Mouse (Mus musculus): ENCODE results near the gene Ankrd40. TPM values are rescaled to one million over a fixed set of nuclear protein-coding genes. Genes with fewer than 3 reads are reported as not detected.
A peak's percentile ranks its signal among the peaks of the same experiment; 100 is the strongest.

Ankrd40 gene
- polyA plus RNA-seq, 1 experiment from 2014 or later, result 8.6 TPM

- no peaks in the 10 kb centered on the region for H3K27me3 ChIP-seq (replicated peaks; ENCODE audit: control insufficient read depth, insufficient read depth, low read length)
- no peak for ATAC-seq
- WGBS, result 79% methylated on average over 8 of the region's 8 CpGs
- no peak overlapping the region for H3K4me2 ChIP-seq (ENCODE audit: low read length)
- H3K4me3 ChIP-seq (replicated peaks; ENCODE audit: low read length), result no peak overlapping the region
- no peak overlapping the region for H3K27ac ChIP-seq (ENCODE audit: low read length)
- H3K4me1 ChIP-seq (replicated peaks; ENCODE audit: control insufficient read depth, insufficient read depth, low read length), result peaks cover 15% of the 10 kb centered on the region
- peaks cover 14% of the 10 kb centered on the region for H3K36me3 ChIP-seq (ENCODE audit: control insufficient read depth, insufficient read depth)
- H3K9me3 ChIP-seq (ENCODE audit: control insufficient read depth, low read length), result no peaks in the 10 kb centered on the region
- no peak overlapping the region for H3K9ac ChIP-seq (replicated peaks; ENCODE audit: low read depth, low read length)
Measured at GRCm38 (mm10) chr11:94334386-94334968, 6.7 kb downstream of the Ankrd40 start.

- Histone ChIP-seq H3K4me3 (replicated peaks; ENCODE audit: low read length) (no peak overlapping the region), H3K9me3 (ENCODE audit: control insufficient read depth, low read length) (no peaks in the 10 kb centered on the region), H3K4me2 (ENCODE audit: low read length) (no peak overlapping the region), H3K36me3 (ENCODE audit: control insufficient read depth, insufficient read depth) (peaks cover 16% of the 10 kb centered on the region), H3K27ac (ENCODE audit: low read length) (no peak overlapping the region), H3K4me1 (replicated peaks; ENCODE audit: control insufficient read depth, insufficient read depth, low read length) (peaks cover 10% of the 10 kb centered on the region), H3K27me3 (replicated peaks; ENCODE audit: control insufficient read depth, insufficient read depth, low read length) (no peaks in the 10 kb centered on the region), H3K9ac (replicated peaks; ENCODE audit: low read depth, low read length) (no peak overlapping the region)
- ATAC-seq, result no peak
Measured at GRCm38 (mm10) chr11:94336551-94336950, 8.8 kb downstream of the Ankrd40 start.

GRCm38 (mm10) chr11:94338347-94338746 is 10.5 kb downstream of the Ankrd40 start:
- no peak overlapping the region for H3K4me3 ChIP-seq (replicated peaks; ENCODE audit: low read length)
- H3K27me3 ChIP-seq (replicated peaks; ENCODE audit: control insufficient read depth, insufficient read depth, low read length), result no peaks in the 10 kb centered on the region
- ATAC-seq, result no peak
- no peak overlapping the region for H3K9ac ChIP-seq (replicated peaks; ENCODE audit: low read depth, low read length)
- H3K27ac ChIP-seq (ENCODE audit: low read length), result no peak overlapping the region
- H3K9me3 ChIP-seq (ENCODE audit: control insufficient read depth, low read length), result no peaks in the 10 kb centered on the region
- H3K4me1 ChIP-seq (replicated peaks; ENCODE audit: control insufficient read depth, insufficient read depth, low read length), result peaks cover 16% of the 10 kb centered on the region
- 91% methylated on average over 2 of the region's 2 CpGs for WGBS
- H3K4me2 ChIP-seq (ENCODE audit: low read length), result no peak overlapping the region
- H3K36me3 ChIP-seq (ENCODE audit: control insufficient read depth, insufficient read depth), result peaks cover 16% of the 10 kb centered on the region

GRCm38 (mm10) chr11:94339732-94340585 is 12.2 kb downstream of the Ankrd40 start:
- Histone ChIP-seq H3K9ac (replicated peaks; ENCODE audit: low read depth, low read length) (no peak overlapping the region), H3K36me3 (ENCODE audit: control insufficient read depth, insufficient read depth) (peaks cover 14% of the 10 kb centered on the region), H3K4me3 (replicated peaks; ENCODE audit: low read length) (no peak overlapping the region), H3K9me3 (ENCODE audit: control insufficient read depth, low read length) (no peaks in the 10 kb centered on the region), H3K4me2 (ENCODE audit: low read length) (no peak overlapping the region), H3K4me1 (replicated peaks; ENCODE audit: control insufficient read depth, insufficient read depth, low read length) (peaks cover 25% of the 10 kb centered on the region), H3K27ac (ENCODE audit: low read length) (no peak overlapping the region), H3K27me3 (replicated peaks; ENCODE audit: control insufficient read depth, insufficient read depth, low read length) (no peaks in the 10 kb centered on the region)
- 52% methylated on average over 18 of the region's 18 CpGs for WGBS
- ATAC-seq, result peak; percentile 88

- ATAC-seq, result no peak
- H3K9me3 ChIP-seq (ENCODE audit: control insufficient read depth, low read length), result no peaks in the 10 kb centered on the region
- H3K4me1 ChIP-seq (replicated peaks; ENCODE audit: control insufficient read depth, insufficient read depth, low read length), result peaks cover 25% of the 10 kb centered on the region
- H3K4me2 ChIP-seq (ENCODE audit: low read length), result no peak overlapping the region
- H3K9ac ChIP-seq (replicated peaks; ENCODE audit: low read depth, low read length), result no peak overlapping the region
- no peak overlapping the region for H3K4me3 ChIP-seq (replicated peaks; ENCODE audit: low read length)
- WGBS, result 67% methylated on average over 10 of the region's 10 CpGs
- H3K27ac ChIP-seq (ENCODE audit: low read length), result no peak overlapping the region
- H3K27me3 ChIP-seq (replicated peaks; ENCODE audit: control insufficient read depth, insufficient read depth, low read length), result no peaks in the 10 kb centered on the region
- H3K36me3 ChIP-seq (ENCODE audit: control insufficient read depth, insufficient read depth), result peaks cover 11% of the 10 kb centered on the region
Measured at GRCm38 (mm10) chr11:94340948-94341933, 13.4 kb downstream of the Ankrd40 start.

GRCm38 (mm10) chr11:94342114-94342905 is 14.5 kb downstream of the Ankrd40 start:
- 20% methylated on average over 13 of the region's 13 CpGs for WGBS
- Histone ChIP-seq H3K4me3 (replicated peaks; ENCODE audit: low read length) (no peak overlapping the region), H3K4me1 (replicated peaks; ENCODE audit: control insufficient read depth, insufficient read depth, low read length) (peaks cover 25% of the 10 kb centered on the region), H3K9me3 (ENCODE audit: control insufficient read depth, low read length) (no peaks in the 10 kb centered on the region), H3K27ac (ENCODE audit: low read length) (no peak overlapping the region), H3K27me3 (replicated peaks; ENCODE audit: control insufficient read depth, insufficient read depth, low read length) (no peaks in the 10 kb centered on the region), H3K9ac (replicated peaks; ENCODE audit: low read depth, low read length) (no peak overlapping the region), H3K4me2 (ENCODE audit: low read length) (no peak overlapping the region), H3K36me3 (ENCODE audit: control insufficient read depth, insufficient read depth) (peaks cover 11% of the 10 kb centered on the region)
- no peak for ATAC-seq

GRCm38 (mm10) chr11:94343955-94344358 is 16.2 kb downstream of the Ankrd40 start:
- peak; percentile 39; the same call in 1 of the 2 replicates for ATAC-seq
- 8% methylated on average over 5 of the region's 5 CpGs for WGBS
- H3K36me3 ChIP-seq (ENCODE audit: control insufficient read depth, insufficient read depth), result peaks cover 5% of the 10 kb centered on the region
- H3K4me2 ChIP-seq (ENCODE audit: low read length), result no peak overlapping the region
- H3K9me3 ChIP-seq (ENCODE audit: control insufficient read depth, low read length), result no peaks in the 10 kb centered on the region
- peak overlapping the region; percentile 23; the same call in 1 of the 2 replicates for H3K27ac ChIP-seq (ENCODE audit: low read length)
- H3K4me1 ChIP-seq (replicated peaks; ENCODE audit: control insufficient read depth, insufficient read depth, low read length), result peaks cover 25% of the 10 kb centered on the region
- no peak overlapping the region for H3K9ac ChIP-seq (replicated peaks; ENCODE audit: low read depth, low read length)
- H3K27me3 ChIP-seq (replicated peaks; ENCODE audit: control insufficient read depth, insufficient read depth, low read length), result no peaks in the 10 kb centered on the region
- H3K4me3 ChIP-seq (replicated peaks; ENCODE audit: low read length), result no peak overlapping the region

GRCm38 (mm10) chr11:94344470-94344869 is 16.7 kb downstream of the Ankrd40 start:
- H3K27me3 ChIP-seq (replicated peaks; ENCODE audit: control insufficient read depth, insufficient read depth, low read length), result no peaks in the 10 kb centered on the region
- 61% methylated on average over 1 of the region's 1 CpGs for WGBS
- H3K27ac ChIP-seq (ENCODE audit: low read length), result no peak overlapping the region
- H3K9me3 ChIP-seq (ENCODE audit: control insufficient read depth, low read length), result no peaks in the 10 kb centered on the region
- no peak overlapping the region for H3K4me2 ChIP-seq (ENCODE audit: low read length)
- peaks cover 25% of the 10 kb centered on the region for H3K4me1 ChIP-seq (replicated peaks; ENCODE audit: control insufficient read depth, insufficient read depth, low read length)
- peaks cover 2% of the 10 kb centered on the region; the same call in 1 of the 2 replicates for H3K36me3 ChIP-seq (ENCODE audit: control insufficient read depth, insufficient read depth)
- no peak overlapping the region for H3K4me3 ChIP-seq (replicated peaks; ENCODE audit: low read length)
- no peak overlapping the region for H3K9ac ChIP-seq (replicated peaks; ENCODE audit: low read depth, low read length)
- ATAC-seq, result no peak

Data from forebrain, embryonic 16.5 days (tissue).